Mouse (Mus musculus): ENCODE measurements around the gene Hrasls5. TPM values are rescaled to one million over a fixed set of nuclear protein-coding genes. Genes with fewer than 3 reads are reported as not detected.

The Hrasls5 gene
- not detected in 2 replicates for polyA plus RNA-seq (2014; fragmentation: Nextera tagmentation; extraction: Ambion mirVana)

DNA sequence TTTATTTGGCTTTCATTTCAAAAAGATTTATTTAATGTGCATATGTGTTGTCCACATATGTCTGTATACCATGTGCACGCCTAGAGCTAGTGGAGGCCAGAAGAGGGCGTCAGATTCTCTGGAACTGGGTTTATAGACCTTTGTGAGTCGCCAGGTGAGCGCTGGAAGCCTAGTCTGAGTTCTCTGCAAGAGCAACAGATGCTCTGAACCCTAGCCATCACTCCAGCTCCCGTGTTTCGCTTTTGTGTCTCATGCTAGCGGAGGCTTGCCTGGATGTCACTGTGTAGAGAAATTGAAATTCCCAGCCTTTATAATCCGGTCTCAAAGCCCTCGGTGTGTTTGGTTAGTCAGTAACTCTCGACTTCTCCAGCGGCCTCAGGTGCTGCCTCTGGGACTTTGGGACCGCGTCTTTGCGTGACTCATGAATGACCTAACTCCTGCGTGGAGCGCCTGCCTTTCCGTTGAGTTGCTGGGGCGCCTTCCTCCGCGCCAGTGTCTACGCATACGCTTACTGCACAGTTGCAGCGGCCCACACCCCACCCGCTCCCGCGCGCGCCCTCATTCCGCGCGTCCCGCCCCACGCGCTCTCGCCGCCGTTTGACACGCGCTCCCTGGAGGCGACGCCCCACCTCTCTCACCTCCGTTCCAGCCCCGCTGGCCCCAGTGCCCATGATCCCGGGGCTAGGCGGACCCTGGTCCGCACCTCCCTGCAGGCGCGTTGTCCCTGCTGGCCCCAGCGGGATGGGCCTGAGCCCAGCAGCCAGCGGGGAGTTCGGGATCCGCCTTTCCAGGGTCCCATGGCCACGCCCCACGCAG is at the start of gene Hrasls5:
TSS of gene Hrasls5 (plus strand) at position 600 of the 816 bp plus-strand sequence.
- 2% methylated on average over 54 of the region's 54 CpGs for WGBS
- Histone ChIP-seq H3K9me3 (ENCODE audit: control insufficient read depth, low read depth, low read length) (no peaks in the 10 kb centered on the region), H3K4me1 (ENCODE audit: control insufficient read depth, insufficient read depth, low read length) (peaks cover 9% of the 10 kb centered on the region; the same call in 1 of the 2 replicates)

DNA sequence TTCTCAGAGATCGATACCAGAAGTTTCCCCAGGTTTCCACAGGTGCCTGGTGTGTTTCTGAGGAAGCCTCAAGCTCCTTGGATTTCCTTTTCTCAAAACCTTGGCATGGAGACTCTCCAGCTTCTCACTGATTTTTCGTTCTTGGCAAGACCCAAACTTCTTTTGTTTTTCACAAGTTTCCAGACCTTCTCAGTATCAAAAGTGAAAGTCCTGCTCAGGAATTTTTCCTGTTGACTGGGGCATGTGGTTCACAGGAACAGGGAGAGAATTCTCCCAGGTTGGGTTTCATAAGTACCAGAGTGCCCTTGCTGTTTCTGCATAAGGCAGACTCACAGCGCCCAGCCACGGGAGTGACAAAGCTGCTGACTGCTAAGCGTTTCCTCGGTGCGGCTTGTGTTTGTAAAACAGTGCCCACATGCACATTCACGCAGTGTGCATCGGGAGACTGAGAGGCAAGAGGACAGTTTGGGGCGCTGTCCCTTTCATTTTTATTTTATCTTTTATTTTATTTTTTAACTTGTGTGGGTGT is 49.7 kb upstream of the Hrasls5 start:
- Histone ChIP-seq H3K9ac (replicated peaks; ENCODE audit: low read depth, low read length) (no peak overlapping the region), H3K4me2 (replicated peaks; ENCODE audit: low read depth, low read length) (no peak overlapping the region), H3K4me3 (ENCODE audit: low read depth, low read length) (no peak overlapping the region), H3K27ac (ENCODE audit: low read length) (no peak overlapping the region), H3K27me3 (ENCODE audit: control insufficient read depth, insufficient read depth, low read length) (no peaks in the 10 kb centered on the region), H3K9me3 (ENCODE audit: control insufficient read depth, low read depth, low read length) (no peaks in the 10 kb centered on the region), H3K4me1 (ENCODE audit: control insufficient read depth, insufficient read depth, low read length) (peaks cover 4% of the 10 kb centered on the region; the same call in 1 of the 2 replicates), H3K36me3 (ENCODE audit: control insufficient read depth, insufficient read depth, low read length) (no peaks in the 10 kb centered on the region)
- 80% methylated on average over 10 of the region's 10 CpGs for WGBS
- no peak for ATAC-seq (ENCODE audit: insufficient number of reproducible peaks, insufficient read depth, low FRiP score, low read depth)

More for the DNA sequence above, at the start of gene Hrasls5:
- no peaks in the 10 kb centered on the region for H3K36me3 ChIP-seq (ENCODE audit: control insufficient read depth, insufficient read depth, low read length)
- H3K4me2 ChIP-seq (replicated peaks; ENCODE audit: low read depth, low read length) = peak within 1 kb of the TSS; percentile 90
- H3K27ac ChIP-seq (ENCODE audit: low read length) = no peak within 1 kb of the TSS
- H3K9ac ChIP-seq (replicated peaks; ENCODE audit: low read depth, low read length) = peak within 1 kb of the TSS; percentile 14; the same call in 1 of the 2 replicates
- ATAC-seq (ENCODE audit: insufficient number of reproducible peaks, insufficient read depth, low FRiP score, low read depth) = peak; percentile 48; the same call in 1 of the 2 replicates
- no peaks in the 10 kb centered on the region for H3K27me3 ChIP-seq (ENCODE audit: control insufficient read depth, insufficient read depth, low read length)
- H3K4me3 ChIP-seq (ENCODE audit: low read depth, low read length) = peak within 1 kb of the TSS; percentile 40

DNA sequence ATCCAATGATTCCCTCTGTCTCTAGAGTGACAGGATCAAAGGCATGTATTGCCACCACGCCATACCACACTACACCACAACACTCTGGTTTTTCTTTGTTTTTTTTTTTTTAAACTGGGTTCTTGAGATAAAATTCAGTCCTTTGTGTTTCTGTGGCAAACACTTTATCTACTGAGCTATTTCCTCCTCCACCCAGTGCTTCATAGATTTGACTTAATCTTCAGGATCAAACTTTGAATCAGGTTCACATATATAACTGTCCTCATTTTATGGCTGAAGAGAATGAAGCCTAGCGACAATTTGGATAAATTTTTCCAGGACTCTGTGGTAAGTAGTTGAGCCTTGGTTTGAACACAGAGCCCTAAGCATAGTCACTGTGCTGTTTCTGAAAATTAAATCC is 48.7 kb upstream of the Hrasls5 start:
- no peak for ATAC-seq (ENCODE audit: insufficient number of reproducible peaks, insufficient read depth, low FRiP score, low read depth)
- Histone ChIP-seq H3K27me3 (ENCODE audit: control insufficient read depth, insufficient read depth, low read length) (no peaks in the 10 kb centered on the region), H3K4me2 (replicated peaks; ENCODE audit: low read depth, low read length) (no peak overlapping the region), H3K9ac (replicated peaks; ENCODE audit: low read depth, low read length) (no peak overlapping the region), H3K4me1 (ENCODE audit: control insufficient read depth, insufficient read depth, low read length) (no peaks in the 10 kb centered on the region), H3K9me3 (ENCODE audit: control insufficient read depth, low read depth, low read length) (no peaks in the 10 kb centered on the region), H3K36me3 (ENCODE audit: control insufficient read depth, insufficient read depth, low read length) (no peaks in the 10 kb centered on the region), H3K4me3 (ENCODE audit: low read depth, low read length) (no peak overlapping the region), H3K27ac (ENCODE audit: low read length) (no peak overlapping the region)
- WGBS = 89% methylated on average over 2 of the region's 2 CpGs

DNA sequence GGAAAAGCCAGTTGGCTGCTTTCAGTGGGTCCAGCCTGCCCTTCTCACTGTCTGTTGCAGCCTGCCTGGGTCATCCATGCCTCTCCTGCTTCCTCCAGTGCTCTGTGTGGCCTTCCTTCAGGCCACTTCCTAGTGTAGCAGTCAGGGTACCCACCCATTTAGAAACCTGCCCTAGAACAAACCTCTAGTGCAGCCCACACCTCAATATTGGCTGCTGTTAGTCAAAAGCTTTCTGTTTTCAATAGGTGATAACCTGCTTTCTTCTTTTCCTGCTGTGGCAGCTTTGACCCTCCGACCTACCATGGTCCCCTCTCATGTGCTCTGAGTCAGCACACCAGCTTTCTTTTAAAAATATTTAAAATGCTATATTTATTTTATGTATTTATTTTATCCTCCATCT is 47.9 kb upstream of the Hrasls5 start:
- WGBS = 76% methylated on average over 1 of the region's 1 CpGs
- Histone ChIP-seq H3K4me3 (ENCODE audit: low read depth, low read length) (no peak overlapping the region), H3K36me3 (ENCODE audit: control insufficient read depth, insufficient read depth, low read length) (no peaks in the 10 kb centered on the region), H3K27ac (ENCODE audit: low read length) (no peak overlapping the region), H3K4me2 (replicated peaks; ENCODE audit: low read depth, low read length) (no peak overlapping the region), H3K9me3 (ENCODE audit: control insufficient read depth, low read depth, low read length) (no peaks in the 10 kb centered on the region), H3K27me3 (ENCODE audit: control insufficient read depth, insufficient read depth, low read length) (no peaks in the 10 kb centered on the region), H3K4me1 (ENCODE audit: control insufficient read depth, insufficient read depth, low read length) (no peaks in the 10 kb centered on the region), H3K9ac (replicated peaks; ENCODE audit: low read depth, low read length) (no peak overlapping the region)
- no peak for ATAC-seq (ENCODE audit: insufficient number of reproducible peaks, insufficient read depth, low FRiP score, low read depth)

DNA sequence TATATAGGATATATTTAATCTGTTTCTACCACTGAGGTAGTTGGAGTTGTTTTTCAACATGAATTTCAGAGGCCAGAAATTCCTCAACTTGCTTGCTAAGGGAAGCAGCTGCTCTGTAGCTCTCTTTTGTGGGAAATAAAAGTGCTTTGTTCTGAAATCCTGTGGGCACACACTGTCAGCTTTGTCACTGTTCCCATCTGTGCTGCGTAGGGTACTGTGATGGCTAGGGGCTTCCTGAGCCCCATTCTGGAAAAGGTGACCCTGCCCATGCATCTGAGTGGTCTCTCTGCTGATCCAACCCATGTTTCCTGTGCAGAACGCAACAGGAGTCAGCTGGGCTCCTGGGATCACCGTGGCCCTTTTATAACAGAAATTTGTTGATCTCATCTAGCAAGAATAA is 45.5 kb upstream of the Hrasls5 start:
- 73% methylated on average over 3 of the region's 3 CpGs for WGBS
- no peak overlapping the region for H3K4me3 ChIP-seq (ENCODE audit: low read depth, low read length)
- no peak for ATAC-seq (ENCODE audit: insufficient number of reproducible peaks, insufficient read depth, low FRiP score, low read depth)
- H3K9me3 ChIP-seq (ENCODE audit: control insufficient read depth, low read depth, low read length) = no peaks in the 10 kb centered on the region
- H3K4me1 ChIP-seq (ENCODE audit: control insufficient read depth, insufficient read depth, low read length) = no peaks in the 10 kb centered on the region
- H3K4me2 ChIP-seq (replicated peaks; ENCODE audit: low read depth, low read length) = no peak overlapping the region
- no peak overlapping the region for H3K9ac ChIP-seq (replicated peaks; ENCODE audit: low read depth, low read length)
- H3K27ac ChIP-seq (ENCODE audit: low read length) = no peak overlapping the region
- H3K36me3 ChIP-seq (ENCODE audit: control insufficient read depth, insufficient read depth, low read length) = no peaks in the 10 kb centered on the region
- no peaks in the 10 kb centered on the region for H3K27me3 ChIP-seq (ENCODE audit: control insufficient read depth, insufficient read depth, low read length)

DNA sequence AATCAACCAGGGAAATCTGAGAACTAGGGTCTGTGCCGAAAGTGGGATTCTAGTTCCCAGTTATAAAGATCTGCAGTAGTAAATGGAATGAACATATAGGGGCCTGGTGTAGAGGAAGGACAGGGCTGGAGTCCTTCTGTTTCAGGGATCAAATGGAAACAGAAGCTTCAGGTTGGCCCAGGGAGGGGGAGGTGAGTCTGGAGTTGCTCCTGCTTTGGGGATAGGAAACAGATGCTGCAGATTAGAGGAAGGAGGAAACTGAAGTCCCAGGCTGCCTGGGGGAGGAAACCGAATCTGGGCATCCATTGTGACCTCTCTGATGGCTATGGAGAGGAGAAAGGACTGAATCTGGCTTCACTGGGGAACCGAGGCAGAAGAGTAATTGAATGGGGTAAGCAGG is 44.0 kb upstream of the Hrasls5 start:
- Histone ChIP-seq H3K9me3 (ENCODE audit: control insufficient read depth, low read depth, low read length) (no peaks in the 10 kb centered on the region), H3K4me1 (ENCODE audit: control insufficient read depth, insufficient read depth, low read length) (no peaks in the 10 kb centered on the region), H3K27me3 (ENCODE audit: control insufficient read depth, insufficient read depth, low read length) (no peaks in the 10 kb centered on the region), H3K27ac (ENCODE audit: low read length) (no peak overlapping the region), H3K36me3 (ENCODE audit: control insufficient read depth, insufficient read depth, low read length) (no peaks in the 10 kb centered on the region), H3K9ac (replicated peaks; ENCODE audit: low read depth, low read length) (no peak overlapping the region), H3K4me3 (ENCODE audit: low read depth, low read length) (no peak overlapping the region), H3K4me2 (replicated peaks; ENCODE audit: low read depth, low read length) (no peak overlapping the region)
- WGBS = 47% methylated on average over 3 of the region's 3 CpGs
- no peak for ATAC-seq (ENCODE audit: insufficient number of reproducible peaks, insufficient read depth, low FRiP score, low read depth)

DNA sequence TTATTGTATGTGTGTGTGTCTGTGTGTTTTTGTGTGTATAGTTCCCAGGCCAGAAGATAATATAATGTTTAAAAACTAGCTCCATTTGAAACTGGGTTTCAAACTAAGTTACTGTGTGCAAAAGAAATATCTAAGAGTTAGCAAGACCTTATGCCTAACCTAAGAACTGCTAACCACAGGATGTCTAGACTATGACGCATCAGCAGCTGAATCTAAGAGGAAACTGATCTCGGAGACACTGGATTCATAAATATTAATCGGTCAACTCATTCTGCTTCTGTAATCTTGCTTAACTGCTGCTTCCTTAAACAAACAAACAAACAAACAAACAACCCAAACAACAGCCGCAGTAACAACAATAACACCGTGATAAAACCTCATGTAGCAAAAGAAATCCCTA is 42.7 kb upstream of the Hrasls5 start:
- no peak overlapping the region for H3K4me3 ChIP-seq (ENCODE audit: low read depth, low read length)
- H3K36me3 ChIP-seq (ENCODE audit: control insufficient read depth, insufficient read depth, low read length) = no peaks in the 10 kb centered on the region
- H3K4me2 ChIP-seq (replicated peaks; ENCODE audit: low read depth, low read length) = no peak overlapping the region
- H3K27ac ChIP-seq (ENCODE audit: low read length) = no peak overlapping the region
- no peak for ATAC-seq (ENCODE audit: insufficient number of reproducible peaks, insufficient read depth, low FRiP score, low read depth)
- no peaks in the 10 kb centered on the region for H3K4me1 ChIP-seq (ENCODE audit: control insufficient read depth, insufficient read depth, low read length)
- 82% methylated on average over 5 of the region's 5 CpGs for WGBS
- no peaks in the 10 kb centered on the region for H3K27me3 ChIP-seq (ENCODE audit: control insufficient read depth, insufficient read depth, low read length)
- H3K9me3 ChIP-seq (ENCODE audit: control insufficient read depth, low read depth, low read length) = no peaks in the 10 kb centered on the region
- no peak overlapping the region for H3K9ac ChIP-seq (replicated peaks; ENCODE audit: low read depth, low read length)

DNA sequence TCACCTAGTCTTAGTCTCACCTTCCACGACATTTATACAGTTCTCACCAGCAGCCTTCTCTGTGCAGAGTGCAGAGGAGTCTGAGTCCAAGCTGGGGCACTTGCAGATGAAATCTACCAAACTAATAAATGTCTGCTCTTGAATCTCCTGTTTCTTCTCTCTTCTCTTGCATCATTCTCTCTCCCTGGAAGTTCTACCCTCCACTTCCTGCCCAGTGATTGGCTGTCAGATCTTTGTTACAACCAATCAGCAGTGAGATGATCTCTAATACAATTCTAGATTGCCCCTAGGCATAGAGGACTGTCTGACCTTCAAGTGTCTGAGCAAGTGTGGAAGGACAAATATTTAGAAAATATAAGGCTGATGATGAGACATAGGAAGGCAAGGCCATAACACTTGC is 36.2 kb upstream of the Hrasls5 start:
- H3K4me2 ChIP-seq (replicated peaks; ENCODE audit: low read depth, low read length) = no peak overlapping the region
- no peaks in the 10 kb centered on the region for H3K36me3 ChIP-seq (ENCODE audit: control insufficient read depth, insufficient read depth, low read length)
- no peaks in the 10 kb centered on the region for H3K9me3 ChIP-seq (ENCODE audit: control insufficient read depth, low read depth, low read length)
- no peak overlapping the region for H3K27ac ChIP-seq (ENCODE audit: low read length)
- H3K4me3 ChIP-seq (ENCODE audit: low read depth, low read length) = no peak overlapping the region
- no peak for ATAC-seq (ENCODE audit: insufficient number of reproducible peaks, insufficient read depth, low FRiP score, low read depth)
- H3K27me3 ChIP-seq (ENCODE audit: control insufficient read depth, insufficient read depth, low read length) = no peaks in the 10 kb centered on the region
- H3K4me1 ChIP-seq (ENCODE audit: control insufficient read depth, insufficient read depth, low read length) = no peaks in the 10 kb centered on the region
- WGBS = 77% methylated on average over 1 of the region's 1 CpGs
- no peak overlapping the region for H3K9ac ChIP-seq (replicated peaks; ENCODE audit: low read depth, low read length)

All from stomach, embryonic 14.5 days (tissue).